Mouse (Mus musculus) heart, embryonic 16.5 days (tissue): ENCODE measurements around the gene Ppig. TPM values are rescaled to one million over a fixed set of nuclear protein-coding genes. Genes with fewer than 3 reads are reported as not detected.

ENCODE experiments used
- ATAC-seq: fragments of 200-750 bp; cut with Nextera tagmentation; replicated peaks from 2 replicates; pipeline ENCODE4 v1.8.0; 2017; ENCODE audit warnings: moderate number of reproducible peaks; ENCODE audit not compliant: insufficient read depth, low FRiP score; ENCODE audit errors: extremely low read depth
- H3K27ac ChIP-seq: fragments of 300-500 bp; sonication (generic); 2 replicates; pipeline ENCODE4 v1.5.1; 2014; ENCODE audit warnings: mild to moderate bottlenecking, low read length, control low read depth, moderate library complexity
- H3K27me3 ChIP-seq: fragments of 300-500 bp; sonication (generic); 2 replicates; pipeline ENCODE4 v1.6.1; 2014; ENCODE audit warnings: low read length, mixed read lengths; ENCODE audit not compliant: control insufficient read depth, insufficient read depth
- H3K36me3 ChIP-seq: fragments of 300-500 bp; sonication (generic); 2 replicates; pipeline ENCODE4 v1.6.1; 2014; ENCODE audit not compliant: control insufficient read depth, insufficient read depth
- H3K4me1 ChIP-seq: fragments of 300-500 bp; sonication (generic); 2 replicates; pipeline ENCODE4 v1.6.1; 2014; ENCODE audit warnings: low read length, mixed read lengths; ENCODE audit not compliant: control insufficient read depth, insufficient read depth
- H3K4me2 ChIP-seq: fragments of 300-500 bp; sonication (generic); 2 replicates; pipeline ENCODE4 v1.6.1; 2014; ENCODE audit warnings: low read depth, mild to moderate bottlenecking, control low read depth, low read length
- H3K4me3 ChIP-seq: fragments of 300-500 bp; sonication (generic); 2 replicates; pipeline ENCODE4 v1.5.1; 2014; ENCODE audit warnings: mild to moderate bottlenecking, control low read depth, low read length
- H3K9ac ChIP-seq: fragments of 300-500 bp; sonication (generic); 2 replicates; pipeline ENCODE4 v1.6.1; 2014; ENCODE audit warnings: low read length, control low read depth
- H3K9me3 ChIP-seq: fragments of 300-500 bp; sonication (generic); replicated peaks from 2 replicates; pipeline ENCODE4 v1.6.1; 2016; ENCODE audit warnings: low read length; ENCODE audit not compliant: control insufficient read depth
- WGBS: fragments of 180-500 bp; shearing (Covaris S2); extraction: QIAGEN DNeasy Blood & Tissue Kit; methylation state at CpG from one replicate; pipeline ENCODE4 v1.1.7; 2014; 5-methylcytosine and 5-hydroxymethylcytosine counted together
- polyA plus RNA-seq: library from polyadenylated mRNA; unstranded; fragments of >200 nt; fragmentation: Nextera tagmentation; extraction: Ambion mirVana; gene quantifications from 2 replicates; pipeline ENCODE4 v1.2.1, GENCODE M21; 2015

Gene Ppig
- polyA plus RNA-seq, 1 experiment from 2014 or later = 93.8 TPM

DNA sequence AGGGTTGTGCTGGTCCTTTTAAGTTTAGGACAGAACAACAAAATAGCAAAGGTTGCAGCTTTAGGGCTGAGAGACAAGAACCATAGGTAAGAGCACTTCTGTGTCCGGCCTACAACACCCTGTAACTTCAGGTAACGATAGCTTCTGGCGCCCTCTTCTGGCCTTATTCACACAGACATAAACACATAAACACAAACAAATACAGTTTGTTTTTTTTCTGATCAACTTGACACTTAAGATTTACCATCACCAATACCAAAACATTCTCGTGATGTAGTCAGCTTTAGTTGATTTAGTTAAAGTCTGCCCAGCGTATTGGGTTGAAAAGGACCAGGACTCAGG lies 56.5 kb downstream of the Ppig start:
- Histone ChIP-seq H3K36me3 (no peaks in the 10 kb centered on the region; the same call in 1 of the 2 replicates), H3K4me3 (no peak overlapping the region), H3K4me2 (no peak overlapping the region), H3K27me3 (no peaks in the 10 kb centered on the region), H3K9me3 (no peaks in the 10 kb centered on the region), H3K4me1 (no peaks in the 10 kb centered on the region), H3K27ac (no peak overlapping the region), H3K9ac (no peak overlapping the region)
- ATAC-seq = no peak
- WGBS = 48% methylated on average over 5 of the region's 5 CpGs

DNA sequence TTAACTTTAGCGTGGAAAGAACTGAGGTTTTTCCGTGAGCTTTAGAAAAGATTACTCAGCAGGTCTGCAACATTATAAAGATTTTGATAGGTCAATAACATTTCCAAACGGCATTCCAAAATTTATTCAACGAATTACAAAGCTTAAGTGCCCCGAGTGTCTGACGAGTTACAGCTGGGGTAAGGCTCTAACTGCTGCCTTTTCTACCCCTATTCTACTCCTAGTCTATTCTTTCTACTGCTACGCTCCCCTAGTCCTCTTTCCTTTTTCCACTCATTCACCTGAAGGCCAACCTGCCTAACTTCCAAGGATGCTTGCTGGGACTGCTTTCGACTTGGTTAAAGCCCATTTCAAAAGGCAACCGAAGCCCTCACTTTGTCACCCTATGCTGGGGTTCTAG lies 66.6 kb downstream of the Ppig start:
- 0 out of 2 replicates have a peak, but pooled peaks have one; percentile 12 for ATAC-seq
- peak overlapping the region; percentile 72 for H3K27ac ChIP-seq
- peak overlapping the region; percentile 82 for H3K9ac ChIP-seq
- peaks cover 6% of the 10 kb centered on the region; the same call in 1 of the 2 replicates for H3K36me3 ChIP-seq
- 24% methylated on average over 9 of the region's 9 CpGs for WGBS
- no peaks in the 10 kb centered on the region for H3K27me3 ChIP-seq
- peaks cover 9% of the 10 kb centered on the region; the same call in 1 of the 2 replicates for H3K4me1 ChIP-seq
- H3K4me3 ChIP-seq = peak overlapping the region; percentile 87
- H3K4me2 ChIP-seq = peak overlapping the region; percentile 98
- H3K9me3 ChIP-seq = no peaks in the 10 kb centered on the region

DNA sequence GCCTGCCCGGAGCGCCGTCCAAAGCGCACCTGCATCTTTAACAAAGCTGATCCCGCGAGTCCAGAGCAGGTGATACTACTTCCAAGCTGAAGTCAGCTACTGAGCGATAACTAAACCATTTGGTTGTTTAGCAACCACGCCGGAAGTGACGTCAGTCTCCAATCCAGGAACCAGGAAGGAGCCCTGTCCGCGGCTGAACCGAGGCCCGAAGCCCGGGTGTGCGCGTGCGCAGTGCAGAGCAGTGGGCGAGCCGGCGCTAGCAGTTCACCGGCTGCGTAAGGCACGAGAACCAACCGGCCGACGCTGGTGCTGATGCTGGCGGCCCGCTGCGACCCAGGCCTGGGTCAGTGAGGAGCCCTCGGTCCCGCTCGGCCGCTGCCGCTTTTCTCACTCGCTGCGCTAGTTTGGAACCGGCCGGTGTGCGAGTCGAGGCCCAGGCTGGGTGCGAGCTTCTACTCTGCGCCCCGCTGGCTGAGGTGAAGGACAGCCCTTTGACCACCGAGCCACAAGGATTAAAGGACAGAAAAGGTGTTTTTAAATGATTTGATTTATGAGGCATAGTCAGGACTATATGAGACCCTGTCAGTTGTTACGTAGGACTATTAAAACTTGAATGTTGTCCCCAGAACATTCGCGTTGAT lies 67.2 kb downstream of the Ppig start, which contains the start of the genes Ccdc173 and Phospho2:
Gene Ccdc173 (minus strand): TSS at position 147 of the 641 bp plus-strand sequence.
Gene Phospho2 (plus strand): TSS at position 195 of the 641 bp plus-strand sequence.
- Histone ChIP-seq H3K36me3 (peaks cover 6% of the 10 kb centered on the region; the same call in 1 of the 2 replicates), H3K27ac (peak within 1 kb of the TSS; percentile 80), H3K4me2 (peak within 1 kb of the TSS; percentile 98), H3K9ac (peak within 1 kb of the TSS; percentile 82), H3K4me3 (peak within 1 kb of the TSS; percentile 87), H3K9me3 (no peaks in the 10 kb centered on the region), H3K27me3 (no peaks in the 10 kb centered on the region), H3K4me1 (peaks cover 9% of the 10 kb centered on the region; the same call in 1 of the 2 replicates)
- ATAC-seq = peak; percentile 95
- WGBS = 2% methylated on average over 48 of the region's 48 CpGs

DNA sequence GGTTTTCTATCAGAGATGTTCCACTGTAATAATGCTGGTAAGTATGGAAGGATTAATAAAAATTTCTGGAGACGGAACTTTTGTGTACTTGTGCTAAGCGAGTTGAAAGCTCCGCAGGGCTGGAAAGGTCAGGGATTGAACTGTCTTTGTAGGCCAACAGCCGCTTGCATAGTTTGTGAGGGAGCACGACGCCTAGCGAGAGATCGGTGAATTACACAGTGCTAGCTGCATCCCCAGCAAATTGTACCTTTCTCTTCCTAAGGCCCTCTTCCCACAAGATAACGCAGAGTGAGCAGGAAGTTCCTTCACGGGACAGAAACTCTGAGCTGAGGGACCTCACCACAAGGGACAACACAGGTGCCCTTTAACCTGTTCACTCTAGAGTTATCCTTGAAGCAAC lies 67.9 kb downstream of the Ppig start:
- Histone ChIP-seq H3K27me3 (no peaks in the 10 kb centered on the region), H3K36me3 (peaks cover 12% of the 10 kb centered on the region), H3K9me3 (no peaks in the 10 kb centered on the region), H3K27ac (peak overlapping the region; percentile 80), H3K9ac (0 out of 2 replicates have a peak overlapping the region, but pooled peaks have one; percentile 82), H3K4me1 (peaks cover 9% of the 10 kb centered on the region; the same call in 1 of the 2 replicates), H3K4me2 (peak overlapping the region; percentile 98), H3K4me3 (peak overlapping the region; percentile 87)
- WGBS = 3% methylated on average over 10 of the region's 10 CpGs
- ATAC-seq = peak; percentile 45

DNA sequence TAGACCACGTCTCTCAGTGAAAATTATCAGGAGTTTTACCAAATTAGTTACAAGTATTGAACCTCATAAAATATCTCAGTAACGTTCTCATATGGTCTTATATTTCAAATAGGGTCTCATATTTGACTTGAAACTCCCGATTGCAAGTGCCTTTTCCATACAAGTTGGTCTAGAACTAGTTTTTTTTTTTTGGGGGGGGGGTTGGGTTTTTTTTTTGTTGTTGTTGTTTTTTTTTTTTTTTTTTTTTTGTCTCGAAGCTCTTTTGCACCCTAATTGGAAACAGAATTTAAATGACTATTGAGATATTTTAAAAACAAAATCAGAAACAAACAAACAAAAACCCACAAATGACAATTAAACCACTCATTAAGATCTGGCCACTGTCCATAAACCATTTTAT lies 68.4 kb downstream of the Ppig start:
- Histone ChIP-seq H3K9ac (no peak overlapping the region), H3K4me2 (peak overlapping the region; percentile 98)
- WGBS = 72% methylated on average over 4 of the region's 4 CpGs

DNA sequence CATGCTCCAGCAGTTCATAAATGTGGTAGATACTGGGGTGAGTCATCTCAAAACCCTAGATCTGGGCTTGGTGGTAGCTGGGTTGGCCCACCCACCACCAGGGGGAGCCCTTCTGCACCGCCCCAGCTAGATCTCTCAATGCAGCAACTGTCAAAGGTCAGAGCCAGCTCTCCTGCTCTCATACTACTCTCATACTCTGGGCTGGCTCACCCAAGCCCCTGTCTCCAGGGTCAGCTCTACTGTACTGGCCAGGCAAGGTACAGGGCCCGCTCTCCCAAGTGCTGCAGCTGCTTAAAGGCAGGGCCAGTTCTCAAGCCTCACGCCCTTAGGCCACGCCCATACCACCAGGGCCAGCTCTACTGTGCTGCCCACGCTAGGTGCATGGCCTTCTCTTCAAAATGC lies 80.6 kb downstream of the Ppig start:
- H3K4me1 ChIP-seq = no peaks in the 10 kb centered on the region
- no peaks in the 10 kb centered on the region for H3K27me3 ChIP-seq
- H3K36me3 ChIP-seq = no peaks in the 10 kb centered on the region
- H3K9ac ChIP-seq = no peak overlapping the region
- H3K4me3 ChIP-seq = no peak overlapping the region
- ATAC-seq = peak; percentile 55
- WGBS = 51% methylated on average over 5 of the region's 5 CpGs
- peak overlapping the region; percentile 20 for H3K4me2 ChIP-seq
- no peaks in the 10 kb centered on the region for H3K9me3 ChIP-seq
- H3K27ac ChIP-seq = no peak overlapping the region

More for the DNA sequence above, 68.4 kb downstream of the Ppig start:
- Histone ChIP-seq H3K27me3 (no peaks in the 10 kb centered on the region), H3K9me3 (no peaks in the 10 kb centered on the region), H3K36me3 (peaks cover 16% of the 10 kb centered on the region), H3K27ac (no peak overlapping the region), H3K4me1 (peaks cover 9% of the 10 kb centered on the region; the same call in 1 of the 2 replicates), H3K4me3 (no peak overlapping the region)
- ATAC-seq = no peak

Other genes with a start within 250 kb of the Ppig start
- gene Lrp2, start 136.5 kb upstream of the Ppig start, polyA plus RNA-seq = 0.21 and 0.35 TPM in 2 replicates
- gene Bbs5, start 75.4 kb upstream of the Ppig start, polyA plus RNA-seq = 10.5 and 12.5 TPM in 2 replicates
- 19.3 and 29.1 TPM in 2 replicates for gene Klhl41, start 52.4 kb upstream of the Ppig start, polyA plus RNA-seq
- 21.2 and 21.5 TPM in 2 replicates for gene Fastkd1, start 9.0 kb upstream of the Ppig start, polyA plus RNA-seq
- 1.3 and 1.8 TPM in 2 replicates for gene Ccdc173, start 67.0 kb downstream of the Ppig start, polyA plus RNA-seq
- 20.4 and 22.4 TPM in 2 replicates for gene Phospho2, start 67.1 kb downstream of the Ppig start, polyA plus RNA-seq
- 57.5 and 57.6 TPM in 2 replicates for gene Klhl23, start 99.4 kb downstream of the Ppig start, polyA plus RNA-seq
- gene Ssb, start 139.0 kb downstream of the Ppig start, polyA plus RNA-seq = 177 and 193 TPM in 2 replicates
- 34.0 and 40.7 TPM in 2 replicates for gene Mettl5, start 163.1 kb downstream of the Ppig start, polyA plus RNA-seq
- 10.5 and 11.1 TPM in 2 replicates for gene Ubr3, start 174.7 kb downstream of the Ppig start, polyA plus RNA-seq